Mouse (Mus musculus) liver, postnatal 0 days (tissue): ENCODE data around the gene Cuedc1. TPM values are rescaled to one million over a fixed set of nuclear protein-coding genes. Genes with fewer than 3 reads are reported as not detected.

Source experiments
- ATAC-seq: fragments of 200-750 bp; cut with Nextera tagmentation; 2 replicates; pipeline ENCODE4 v1.8.0; 2017; ENCODE audit warnings: mild to moderate bottlenecking, moderate library complexity
- DNase-seq: peaks from one replicate; pipeline ENCODE4 v3.0.0-alpha.2; 2016
- H3K27ac ChIP-seq: fragments of 300-500 bp; sonication (generic); 2 replicates; pipeline ENCODE4 v1.5.1; 2014; ENCODE audit warnings: antibody characterized with exemption, moderate library complexity, mild to moderate bottlenecking, low read depth
- H3K27me3 ChIP-seq: fragments of 300-500 bp; sonication (generic); 2 replicates; pipeline ENCODE4 v1.6.1; 2014; ENCODE audit warnings: low read length, control low read depth, mixed read lengths; ENCODE audit not compliant: insufficient read depth
- H3K36me3 ChIP-seq: fragments of 300-500 bp; sonication (generic); replicated peaks from 2 replicates; pipeline ENCODE4 v1.6.1; 2014; ENCODE audit warnings: mild to moderate bottlenecking, control low read depth, low read length, moderate library complexity, mixed read lengths; ENCODE audit not compliant: insufficient read depth
- H3K4me1 ChIP-seq: fragments of 300-500 bp; sonication (generic); 2 replicates; pipeline ENCODE4 v1.6.1; 2014; ENCODE audit warnings: antibody characterized with exemption, mild to moderate bottlenecking, control low read depth; ENCODE audit not compliant: insufficient read depth
- H3K4me2 ChIP-seq: fragments of 300-500 bp; sonication (generic); 2 replicates; pipeline ENCODE4 v1.6.1; 2014; ENCODE audit warnings: low read depth, mild to moderate bottlenecking, low read length, moderate library complexity, mixed read lengths
- H3K4me3 ChIP-seq: fragments of 300-500 bp; sonication (generic); 2 replicates; pipeline ENCODE4 v1.5.1; 2014; ENCODE audit warnings: low read depth, low read length
- H3K9ac ChIP-seq: fragments of 300-500 bp; sonication (generic); replicated peaks from 2 replicates; pipeline ENCODE4 v1.6.1; 2014; ENCODE audit warnings: mild to moderate bottlenecking, moderate library complexity
- H3K9me3 ChIP-seq: fragments of 300-500 bp; sonication (generic); 2 replicates; pipeline ENCODE4 v1.6.1; 2016; ENCODE audit warnings: mild to moderate bottlenecking, control low read depth, low read length, mixed read lengths
- CTCF ChIP-seq: sonication (generic); IDR thresholded peaks from 2 replicates; pipeline ENCODE4 v1.5.1; 2016; ENCODE audit warnings: antibody characterized with exemption, low read depth
- EP300 ChIP-seq: IDR thresholded peaks from 2 replicates; pipeline ENCODE4 v1.6.1; 2016; ENCODE audit warnings: antibody characterized with exemption, low read depth, mild to moderate bottlenecking
- WGBS: fragments of 180-500 bp; shearing (Covaris S2); extraction: QIAGEN DNeasy Blood & Tissue Kit; methylation state at CpG from one replicate; pipeline ENCODE4 v1.1.7; 2014; ENCODE audit not compliant: insufficient replicate concordance; 5-methylcytosine and 5-hydroxymethylcytosine counted together
- polyA plus RNA-seq: library from polyadenylated mRNA; unstranded; fragments of >200 nt; fragmentation: Nextera tagmentation; extraction: Ambion mirVana; gene quantifications from 2 replicates; pipeline ENCODE4 v1.2.1, GENCODE M21; 2015

Gene Cuedc1
- polyA plus RNA-seq, 1 experiment from 2014 or later, result 1.2 TPM

DNA sequence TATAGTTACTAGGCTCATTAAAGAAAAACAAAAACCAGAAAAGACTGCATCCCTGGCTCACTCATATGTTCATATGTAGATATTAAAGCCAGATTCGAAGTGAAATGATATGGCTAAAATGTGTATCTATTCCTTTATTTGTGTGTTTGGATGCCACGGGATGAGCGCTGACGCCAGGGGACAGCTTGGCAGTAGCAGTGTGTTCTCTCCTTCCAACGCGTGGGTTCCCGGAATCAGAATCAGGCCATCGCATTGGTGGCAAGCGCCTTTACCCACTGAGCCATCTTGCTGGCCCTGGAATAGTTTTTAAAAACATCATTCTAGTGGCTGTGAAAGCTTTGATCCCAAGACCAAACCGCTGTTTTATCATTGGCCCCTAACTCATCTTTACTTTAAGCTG, 32.1 kb downstream of the Cuedc1 start:
- Histone ChIP-seq H3K4me2 (no peak overlapping the region), H3K9ac (no peak overlapping the region), H3K36me3 (no peaks in the 10 kb centered on the region), H3K9me3 (no peaks in the 10 kb centered on the region), H3K27ac (no peak overlapping the region), H3K27me3 (no peaks in the 10 kb centered on the region), H3K4me1 (peaks cover 9% of the 10 kb centered on the region; the same call in 1 of the 2 replicates), H3K4me3 (no peak overlapping the region)
- WGBS, result 90% methylated on average over 10 of the region's 10 CpGs
- TF ChIP-seq CTCF (no peak), EP300 (no peak)
- no peak for ATAC-seq
- no peak for DNase-seq

DNA sequence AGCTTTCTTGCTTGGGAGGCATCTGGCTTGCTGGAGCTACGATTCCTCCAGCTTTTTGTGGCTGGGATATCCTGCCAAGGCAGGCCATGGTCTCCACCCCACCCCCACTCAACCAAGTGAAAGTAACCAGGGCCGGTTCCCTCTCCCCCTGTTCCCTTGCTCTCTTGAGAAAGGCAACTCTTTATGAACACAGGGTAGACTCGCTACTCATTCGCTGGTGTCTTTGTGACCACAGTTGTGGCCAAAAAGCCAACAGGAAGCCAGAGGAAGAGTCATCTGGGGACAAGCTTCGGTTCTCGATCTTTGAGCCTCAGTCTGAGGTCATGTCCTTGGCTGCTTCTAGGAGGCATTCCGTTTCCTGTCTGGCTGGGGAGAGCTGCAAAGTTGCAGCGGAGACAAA, 34.0 kb downstream of the Cuedc1 start:
- Histone ChIP-seq H3K27me3 (no peaks in the 10 kb centered on the region), H3K9me3 (no peaks in the 10 kb centered on the region), H3K4me2 (peak overlapping the region; percentile 47), H3K4me3 (no peak overlapping the region), H3K4me1 (peaks cover 9% of the 10 kb centered on the region; the same call in 1 of the 2 replicates), H3K36me3 (no peaks in the 10 kb centered on the region), H3K9ac (no peak overlapping the region), H3K27ac (no peak overlapping the region)
- WGBS, result 17% methylated on average over 8 of the region's 8 CpGs
- peak; percentile 35 for DNase-seq
- peak; percentile 35; the same call in 1 of the 2 replicates for ATAC-seq
- no peak for TF ChIP-seq CTCF
- TF ChIP-seq EP300, result peak; percentile 22

GRCm38 (mm10) chr11:88135218-88135617, 37.4 kb downstream of the Cuedc1 start:
- no peaks in the 10 kb centered on the region for H3K36me3 ChIP-seq
- H3K27me3 ChIP-seq, result peaks cover 7% of the 10 kb centered on the region; the same call in 1 of the 2 replicates
- WGBS, result 57% methylated on average over 7 of the region's 7 CpGs
- no peak overlapping the region for H3K9ac ChIP-seq
- no peak overlapping the region for H3K4me2 ChIP-seq
- TF ChIP-seq CTCF, result no peak
- no peak for TF ChIP-seq EP300
- no peak overlapping the region for H3K27ac ChIP-seq
- H3K4me3 ChIP-seq, result no peak overlapping the region
- no peak for ATAC-seq
- no peak for DNase-seq
- H3K4me1 ChIP-seq, result peaks cover 9% of the 10 kb centered on the region
- H3K9me3 ChIP-seq, result no peaks in the 10 kb centered on the region

GRCm38 (mm10) chr11:88137814-88138425, 40.1 kb downstream of the Cuedc1 start:
- no peaks in the 10 kb centered on the region for H3K9me3 ChIP-seq
- ATAC-seq (no peak), DNase-seq (no peak)
- H3K9ac ChIP-seq, result no peak overlapping the region
- 69% methylated on average over 12 of the region's 12 CpGs for WGBS
- H3K4me3 ChIP-seq, result no peak overlapping the region
- peaks cover 7% of the 10 kb centered on the region; the same call in 1 of the 2 replicates for H3K27me3 ChIP-seq
- TF ChIP-seq EP300 (no peak), CTCF (no peak)
- no peaks in the 10 kb centered on the region for H3K36me3 ChIP-seq
- H3K27ac ChIP-seq, result no peak overlapping the region
- H3K4me1 ChIP-seq, result no peaks in the 10 kb centered on the region; the same call in 1 of the 2 replicates
- no peak overlapping the region for H3K4me2 ChIP-seq

DNA sequence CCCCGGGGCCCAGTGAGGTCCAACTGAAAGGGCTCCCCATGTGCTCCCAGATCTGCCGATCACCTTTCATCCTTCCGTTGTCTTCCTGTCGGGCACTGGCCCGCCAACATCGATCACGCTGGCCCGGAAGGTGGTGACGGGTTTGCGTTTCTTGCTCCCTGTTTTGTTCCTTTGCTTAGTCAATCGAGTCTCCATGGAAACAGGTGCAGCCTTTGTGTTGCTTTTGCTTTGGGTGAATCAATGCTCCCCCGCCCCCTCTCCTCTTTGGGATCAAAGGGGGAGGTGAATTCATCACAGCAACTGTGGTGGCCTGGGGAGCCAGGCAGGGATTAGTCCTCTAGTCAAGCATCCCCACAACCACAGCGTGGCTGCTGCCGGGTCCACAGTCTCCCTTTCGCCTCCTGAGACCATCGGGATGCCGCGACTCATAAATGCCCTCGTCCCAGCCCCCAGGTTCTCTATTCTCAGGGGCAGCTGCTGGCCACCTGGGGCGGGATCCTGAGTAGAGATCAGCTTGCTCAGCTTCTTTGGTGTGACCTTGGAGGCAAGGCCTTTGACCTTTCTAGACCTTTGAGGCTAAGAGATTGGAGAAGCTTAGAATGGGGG, 41.5 kb downstream of the Cuedc1 start:
- no peak for TF ChIP-seq CTCF
- no peak for TF ChIP-seq EP300
- Histone ChIP-seq H3K27me3 (peaks cover 7% of the 10 kb centered on the region; the same call in 1 of the 2 replicates), H3K9ac (no peak overlapping the region; the same call in 1 of the 2 replicates), H3K4me1 (no peaks in the 10 kb centered on the region; the same call in 1 of the 2 replicates), H3K4me2 (no peak overlapping the region), H3K4me3 (no peak overlapping the region), H3K36me3 (no peaks in the 10 kb centered on the region), H3K9me3 (no peaks in the 10 kb centered on the region), H3K27ac (no peak overlapping the region)
- 17% methylated on average over 20 of the region's 20 CpGs for WGBS
- ATAC-seq (peak; percentile 59; the same call in 1 of the 2 replicates), DNase-seq (peak; percentile 54)

- H3K36me3 ChIP-seq, result no peaks in the 10 kb centered on the region
- peaks cover under 1% of the 10 kb centered on the region for H3K4me1 ChIP-seq
- peaks cover 7% of the 10 kb centered on the region; the same call in 1 of the 2 replicates for H3K27me3 ChIP-seq
- TF ChIP-seq CTCF (no peak), EP300 (no peak)
- H3K4me2 ChIP-seq, result no peak overlapping the region
- no peak overlapping the region for H3K9ac ChIP-seq
- WGBS, result 38% methylated on average over 13 of the region's 13 CpGs
- H3K4me3 ChIP-seq, result no peak overlapping the region
- no peak overlapping the region for H3K27ac ChIP-seq
- DNase-seq, result no peak
- no peaks in the 10 kb centered on the region for H3K9me3 ChIP-seq
- ATAC-seq, result no peak
Measured at GRCm38 (mm10) chr11:88140066-88141060, 42.5 kb downstream of the Cuedc1 start.
